In genomic region chr14:49171867-49172581, GRCm38 (mm10) we compare ENCODE assay signal across 8 mouse cellular contexts. TPM values are rescaled to one million over a fixed set of nuclear protein-coding genes. Genes with fewer than 3 reads are reported as not detected.
DNase-seq lines count a peak whose midpoint lies in the region; ATAC-seq lines count a peak whose summit lies in the region.

Gene Naa30, plus strand, starts transcription at chr14:49172226.

- H3K9me3 ChIP-seq in heart, embryonic 13.5 days = no peaks in the 10 kb centered on the region
- H3K9me3 ChIP-seq in liver, embryonic 12.5 days (replicated peaks) = no peaks in the 10 kb centered on the region
- no peaks in the 10 kb centered on the region for H3K9me3 ChIP-seq in stomach, embryonic 15.5 days

- peak within 1 kb of the TSS; percentile 96 for H3K4me2 ChIP-seq in heart, embryonic 13.5 days
- peak within 1 kb of the TSS; percentile 96 for H3K4me2 ChIP-seq in liver, embryonic 12.5 days
- H3K4me2 ChIP-seq in stomach, embryonic 15.5 days = peak within 1 kb of the TSS; percentile 88

- peak within 1 kb of the TSS; percentile 89 for H3K27ac ChIP-seq in heart, embryonic 13.5 days (replicated peaks)
- peak within 1 kb of the TSS; percentile 83 for H3K27ac ChIP-seq in liver, embryonic 12.5 days
- peak within 1 kb of the TSS; percentile 81 for H3K27ac ChIP-seq in stomach, embryonic 15.5 days

- under 1% methylated on average over 39 of the region's 86 CpGs for WGBS in heart, embryonic 13.5 days
- WGBS in liver, embryonic 12.5 days (ENCODE audit: insufficient replicate concordance) = under 1% methylated on average over 85 of the region's 86 CpGs
- WGBS in stomach, embryonic 15.5 days = under 1% methylated on average over 64 of the region's 86 CpGs

- peak within 1 kb of the TSS; percentile 98 for H3K9ac ChIP-seq in heart, embryonic 13.5 days
- peak within 1 kb of the TSS; percentile 96 for H3K9ac ChIP-seq in liver, embryonic 12.5 days
- H3K9ac ChIP-seq in stomach, embryonic 15.5 days = peak within 1 kb of the TSS; percentile 93

- ATAC-seq in erythroid progenitor cell, adult 5-6 weeks (replicated peaks; ENCODE audit: low FRiP score, poor library complexity, severe bottlenecking) = peak; percentile 94
- peak; percentile 90 for ATAC-seq in heart, embryonic 13.5 days (ENCODE audit: extremely low read depth, insufficient number of reproducible peaks, low FRiP score, low TSS enrichment)
- peak; percentile 95 for ATAC-seq in liver, embryonic 12.5 days
- peak; percentile 96 for ATAC-seq in stomach, embryonic 15.5 days (ENCODE audit: insufficient read depth, low FRiP score, low read depth)

- peak within 1 kb of the TSS; percentile 86 for H3K4me3 ChIP-seq in heart, embryonic 13.5 days
- H3K4me3 ChIP-seq in liver, embryonic 12.5 days = peak within 1 kb of the TSS; percentile 95
- peak within 1 kb of the TSS; percentile 89 for H3K4me3 ChIP-seq in stomach, embryonic 15.5 days (replicated peaks)

- DNase-seq in CD4-positive helper T cell, adult 2 months (ENCODE audit: low read depth, low spot score) = peak; percentile 97
- peak; percentile 77 for DNase-seq in brain, embryonic 18.5 days (ENCODE audit: low read depth, low spot score)
- peak; percentile 97 for DNase-seq in kidney, postnatal 10 days
- DNase-seq in natural killer cell, adult 2 months (ENCODE audit: low spot score in 2 of 2) = peak; percentile 93 to 95

- H3K4me1 ChIP-seq in heart, embryonic 13.5 days = peaks cover 28% of the 10 kb centered on the region
- peaks cover 29% of the 10 kb centered on the region for H3K4me1 ChIP-seq in liver, embryonic 12.5 days
- peaks cover 13% of the 10 kb centered on the region for H3K4me1 ChIP-seq in stomach, embryonic 15.5 days

- peaks cover 7% of the 10 kb centered on the region for H3K36me3 ChIP-seq in heart, embryonic 13.5 days
- peaks cover 5% of the 10 kb centered on the region for H3K36me3 ChIP-seq in liver, embryonic 12.5 days
- H3K36me3 ChIP-seq in stomach, embryonic 15.5 days = no peaks in the 10 kb centered on the region

- H3K27me3 ChIP-seq in heart, embryonic 13.5 days (replicated peaks) = no peaks in the 10 kb centered on the region
- no peaks in the 10 kb centered on the region for H3K27me3 ChIP-seq in liver, embryonic 12.5 days (replicated peaks)
- no peaks in the 10 kb centered on the region for H3K27me3 ChIP-seq in stomach, embryonic 15.5 days (replicated peaks)

RNA-seq across cellular contexts. Expression of gene Naa30, which starts in this region (rescaled TPM):
- 9.4 and 12.2 TPM in 2 replicates for total RNA-seq in erythroid progenitor cell, adult 5-6 weeks (2015; ENCODE audit: low replicate concordance)
- total RNA-seq in erythroid progenitor cell, adult 5-6 weeks (2017; ENCODE audit: low replicate concordance) = 13.2 and 24.1 TPM in 2 replicates
- polyA plus RNA-seq in heart, embryonic 13.5 days (2015; fragmentation: Nextera tagmentation; extraction: Ambion mirVana) = 6.9 and 7.7 TPM in 2 replicates
- polyA plus RNA-seq in liver, embryonic 12.5 days (2016; fragmentation: Nextera tagmentation; extraction: Ambion mirVana) = 12.0 and 14.2 TPM in 2 replicates
- polyA plus RNA-seq in stomach, embryonic 15.5 days (2015; fragmentation: Nextera tagmentation; extraction: Ambion mirVana) = 10.9 and 12.6 TPM in 2 replicates

Comparison
In these comparisons a context has a peak if more than half of its experiments do, and no peak if none do; other contexts are left out.
1. Peak in every context shown above with its lines: DNase-seq, ATAC-seq, H3K4me3 ChIP-seq and H3K27ac ChIP-seq.